Mouse (Mus musculus) heart, embryonic 13.5 days (tissue): ENCODE measurements around the gene Isyna1. TPM values are rescaled to one million over a fixed set of nuclear protein-coding genes. Genes with fewer than 3 reads are reported as not detected.
"Not testable (repeated sequence)": the region's sequence is repeated elsewhere in the genome, so short reads cannot be mapped to it uniquely, and the experiment has no call there.

ENCODE experiments used
- ATAC-seq: fragments of 200-750 bp; cut with Nextera tagmentation; 2 replicates; pipeline ENCODE4 v1.8.0; 2017; ENCODE audit warnings: moderate TSS enrichment; ENCODE audit not compliant: insufficient number of reproducible peaks, low FRiP score, low TSS enrichment; ENCODE audit errors: extremely low read depth
- H3K27ac ChIP-seq: fragments of 300-500 bp; sonication (generic); replicated peaks from 2 replicates; pipeline ENCODE4 v1.5.1; 2015; ENCODE audit warnings: moderate library complexity, mild to moderate bottlenecking, inconsistent platforms
- H3K27me3 ChIP-seq: fragments of 300-500 bp; sonication (generic); replicated peaks from 2 replicates; pipeline ENCODE4 v1.6.1; 2015; ENCODE audit warnings: mild to moderate bottlenecking, inconsistent platforms
- H3K36me3 ChIP-seq: fragments of 300-500 bp; sonication (generic); 2 replicates; pipeline ENCODE4 v1.6.1; 2015; ENCODE audit warnings: mild to moderate bottlenecking, inconsistent platforms
- H3K4me1 ChIP-seq: fragments of 300-500 bp; sonication (generic); 2 replicates; pipeline ENCODE4 v1.6.1; 2015; ENCODE audit warnings: inconsistent platforms
- H3K4me2 ChIP-seq: fragments of 300-500 bp; sonication (generic); 2 replicates; pipeline ENCODE4 v1.6.1; 2015; ENCODE audit warnings: inconsistent platforms, mild to moderate bottlenecking, moderate library complexity
- H3K4me3 ChIP-seq: fragments of 300-500 bp; sonication (generic); 2 replicates; pipeline ENCODE4 v1.5.1; 2015; ENCODE audit warnings: moderate library complexity, mild to moderate bottlenecking, inconsistent platforms
- H3K9ac ChIP-seq: fragments of 300-500 bp; sonication (generic); 2 replicates; pipeline ENCODE4 v1.6.1; 2015; ENCODE audit warnings: inconsistent platforms, mild to moderate bottlenecking, moderate library complexity
- H3K9me3 ChIP-seq: fragments of 300-500 bp; sonication (generic); 2 replicates; pipeline ENCODE4 v1.6.1; 2016; ENCODE audit warnings: inconsistent platforms
- WGBS: fragments of 180-500 bp; shearing (Covaris S2); methylation state at CpG from one replicate; pipeline ENCODE4 v1.1.7; 2015; ENCODE audit warnings: mixed read lengths; 5-methylcytosine and 5-hydroxymethylcytosine counted together
- polyA plus RNA-seq: library from polyadenylated mRNA; unstranded; fragments of >200 nt; fragmentation: Nextera tagmentation; extraction: Ambion mirVana; gene quantifications from 2 replicates; pipeline ENCODE4 v1.2.1, GENCODE M21; 2015

The Isyna1 gene
- polyA plus RNA-seq, 1 experiment from 2014 or later = 135 TPM

DNA sequence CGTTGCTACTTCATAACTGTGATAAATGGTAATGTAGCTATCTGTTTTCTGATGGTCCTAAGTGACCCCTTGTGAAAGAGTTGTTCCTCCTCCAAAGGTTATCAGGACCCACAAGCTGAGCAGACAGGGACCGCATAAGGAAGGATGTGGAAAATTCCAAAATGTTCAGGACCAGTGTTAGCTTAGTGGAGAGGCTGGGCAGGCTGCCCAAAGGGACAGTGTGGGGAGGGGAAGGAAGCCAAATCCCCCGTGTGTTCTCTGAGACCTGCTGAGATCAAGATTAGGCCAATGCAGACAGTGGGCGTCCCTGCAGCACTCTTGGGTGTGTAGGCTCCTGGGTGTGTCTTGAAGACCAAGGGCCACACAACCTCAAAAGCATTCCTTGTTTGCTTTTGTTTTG lies 19.3 kb upstream of the Isyna1 start:
- Histone ChIP-seq H3K27me3 (no peaks in the 10 kb centered on the region), H3K9me3 (no peaks in the 10 kb centered on the region), H3K4me2 (no peak overlapping the region), H3K4me3 (no peak overlapping the region), H3K27ac (peak overlapping the region; percentile 37; the same call in 1 of the 2 replicates), H3K9ac (no peak overlapping the region), H3K36me3 (peaks cover 48% of the 10 kb centered on the region), H3K4me1 (peaks cover 32% of the 10 kb centered on the region)
- ATAC-seq = no peak
- 41% methylated on average over 4 of the region's 4 CpGs for whole genome bisulfite sequencing

DNA sequence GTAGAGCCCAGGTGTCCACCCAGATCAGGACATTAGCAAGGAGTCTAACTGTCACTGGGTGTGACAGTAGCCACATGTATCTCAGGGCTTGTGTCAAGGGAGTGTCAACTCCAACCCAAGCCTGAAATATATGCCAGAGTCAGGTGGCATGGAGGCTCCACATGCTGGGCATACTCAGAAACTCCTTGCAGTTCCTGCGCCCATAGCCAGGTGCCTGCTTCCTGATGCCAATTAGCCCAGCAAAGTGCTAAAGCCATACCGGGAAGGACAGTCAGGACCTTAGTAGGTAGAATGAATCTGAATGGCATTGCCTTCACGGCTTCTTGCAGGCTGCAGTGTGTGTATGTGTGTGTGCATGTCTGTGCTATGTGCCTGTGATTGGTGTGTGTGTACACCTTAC lies 17.0 kb upstream of the Isyna1 start:
- no peaks in the 10 kb centered on the region for H3K9me3 ChIP-seq
- no peak overlapping the region for H3K9ac ChIP-seq
- no peak for ATAC-seq
- peaks cover 71% of the 10 kb centered on the region for H3K36me3 ChIP-seq
- H3K4me3 ChIP-seq = no peak overlapping the region
- no peak overlapping the region for H3K4me2 ChIP-seq
- H3K27ac ChIP-seq = no peak overlapping the region
- no peaks in the 10 kb centered on the region for H3K27me3 ChIP-seq
- H3K4me1 ChIP-seq = peaks cover 12% of the 10 kb centered on the region
- WGBS = 91% methylated on average over 3 of the region's 3 CpGs

DNA sequence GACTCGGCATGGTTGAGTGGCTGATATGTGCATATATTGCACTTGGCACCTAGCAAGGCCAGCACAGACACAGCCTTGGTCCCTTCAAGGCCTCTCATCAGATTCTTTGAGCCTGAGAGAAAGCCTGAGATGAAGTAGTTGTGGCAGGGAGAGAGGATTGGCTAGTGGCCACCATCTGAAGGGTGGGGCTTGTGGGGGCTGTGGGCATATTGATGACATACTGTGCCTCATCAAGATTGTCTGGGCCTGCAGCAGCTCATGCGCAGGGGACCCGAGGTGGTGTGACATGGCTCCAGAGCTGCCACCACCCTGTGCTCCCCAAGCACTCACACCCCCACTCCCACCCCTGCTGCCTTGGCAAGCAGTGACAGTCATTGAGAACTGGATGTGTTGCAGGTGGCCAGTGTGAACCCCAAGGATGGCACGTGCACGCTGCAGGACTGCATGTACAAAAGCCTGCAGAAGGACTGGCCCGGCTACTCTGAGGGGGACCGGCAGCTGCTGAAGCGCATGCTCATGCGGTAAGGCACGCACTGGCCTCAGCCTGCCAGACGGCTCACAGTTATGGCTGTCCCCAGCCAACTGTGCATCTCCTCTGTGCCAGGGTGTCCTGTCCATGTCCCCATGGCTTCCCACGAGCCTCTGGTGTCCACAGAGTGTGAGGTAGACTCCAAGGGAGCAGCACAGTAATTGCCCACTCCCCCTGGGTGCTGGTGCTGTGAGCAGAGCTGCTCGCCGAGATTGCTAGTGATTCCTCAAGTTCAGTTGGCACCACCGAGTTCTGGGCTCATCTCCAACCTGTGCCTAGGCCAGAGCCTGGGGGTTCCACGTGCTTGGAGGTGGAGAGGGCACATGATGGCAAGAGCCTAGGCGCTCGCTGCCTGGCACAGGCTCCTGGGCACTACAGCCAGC lies 10.4 kb upstream of the Isyna1 start:
- Histone ChIP-seq H3K9me3 (no peaks in the 10 kb centered on the region), H3K9ac (no peak overlapping the region), H3K27ac (no peak overlapping the region), H3K4me3 (no peak overlapping the region), H3K36me3 (peaks cover 95% of the 10 kb centered on the region), H3K27me3 (no peaks in the 10 kb centered on the region), H3K4me2 (no peak overlapping the region), H3K4me1 (peaks cover 8% of the 10 kb centered on the region)
- no peak for ATAC-seq
- WGBS = 90% methylated on average over 18 of the region's 18 CpGs

DNA sequence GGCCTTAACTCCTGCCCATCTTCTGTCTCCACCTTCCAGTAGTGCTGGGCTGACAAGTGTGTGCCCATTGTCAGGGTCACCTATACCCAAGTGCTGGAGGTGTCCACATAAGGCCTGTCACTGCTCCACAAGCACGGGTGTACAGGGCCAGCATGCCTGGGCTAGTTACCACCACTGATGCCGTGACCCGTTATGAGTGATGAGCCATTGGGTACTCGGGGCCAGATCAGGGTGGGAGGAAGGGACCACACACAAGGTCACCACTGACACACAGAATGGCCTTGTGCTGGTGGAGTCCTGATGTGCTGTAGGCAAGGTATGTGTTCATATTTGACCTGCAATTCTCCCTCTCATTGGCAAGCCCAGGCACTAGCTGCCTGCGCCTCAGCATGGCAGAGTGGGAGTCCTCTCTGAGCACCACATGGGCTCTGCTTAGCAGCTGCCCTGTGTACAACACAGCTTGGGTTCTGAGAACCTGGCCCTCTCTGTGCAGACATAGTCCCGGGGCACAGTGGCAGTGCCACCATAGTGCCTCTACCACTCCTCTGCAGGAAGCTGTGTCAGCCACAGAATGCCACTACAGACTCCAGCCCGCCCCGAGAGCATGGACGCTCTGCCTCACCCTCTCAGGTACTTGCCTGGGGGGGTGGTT lies 9.4 kb upstream of the Isyna1 start:
- WGBS = 84% methylated on average over 9 of the region's 9 CpGs
- no peak; the same call in 1 of the 2 replicates for ATAC-seq

DNA sequence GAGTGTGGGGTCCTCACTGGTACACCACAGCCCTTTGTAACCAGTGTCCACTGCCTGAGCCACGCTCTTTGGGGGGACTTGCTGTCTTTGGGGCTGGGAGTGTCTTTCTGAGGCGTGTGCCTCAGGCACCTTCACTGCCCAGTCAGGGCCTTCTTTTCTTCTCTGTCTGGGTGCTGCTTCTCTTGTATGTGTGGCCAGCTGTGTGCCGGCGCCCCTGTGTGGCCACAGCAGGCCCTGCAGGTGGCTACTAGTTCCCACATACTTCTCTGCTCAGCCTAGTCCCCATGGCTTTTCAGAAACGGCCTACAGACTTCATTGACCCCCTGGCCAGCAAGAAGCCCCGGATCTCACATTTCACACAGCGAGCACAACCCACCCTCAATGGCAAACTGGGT lies 8.9 kb upstream of the Isyna1 start:
- WGBS = 39% methylated on average over 7 of the region's 7 CpGs
- peaks cover 98% of the 10 kb centered on the region for H3K36me3 ChIP-seq
- H3K27ac ChIP-seq = no peak overlapping the region
- H3K27me3 ChIP-seq = no peaks in the 10 kb centered on the region
- H3K4me1 ChIP-seq = peaks cover 8% of the 10 kb centered on the region
- H3K4me2 ChIP-seq = no peak overlapping the region
- no peaks in the 10 kb centered on the region for H3K9me3 ChIP-seq
- peak; percentile 24; the same call in 1 of the 2 replicates for ATAC-seq
- H3K9ac ChIP-seq = no peak overlapping the region
- H3K4me3 ChIP-seq = no peak overlapping the region

More for the DNA sequence above, 9.4 kb upstream of the Isyna1 start:
- Histone ChIP-seq H3K27ac (no peak overlapping the region), H3K4me2 (no peak overlapping the region), H3K27me3 (no peaks in the 10 kb centered on the region), H3K9ac (no peak overlapping the region), H3K4me1 (peaks cover 8% of the 10 kb centered on the region), H3K9me3 (no peaks in the 10 kb centered on the region), H3K4me3 (no peak overlapping the region), H3K36me3 (peaks cover 98% of the 10 kb centered on the region)

DNA sequence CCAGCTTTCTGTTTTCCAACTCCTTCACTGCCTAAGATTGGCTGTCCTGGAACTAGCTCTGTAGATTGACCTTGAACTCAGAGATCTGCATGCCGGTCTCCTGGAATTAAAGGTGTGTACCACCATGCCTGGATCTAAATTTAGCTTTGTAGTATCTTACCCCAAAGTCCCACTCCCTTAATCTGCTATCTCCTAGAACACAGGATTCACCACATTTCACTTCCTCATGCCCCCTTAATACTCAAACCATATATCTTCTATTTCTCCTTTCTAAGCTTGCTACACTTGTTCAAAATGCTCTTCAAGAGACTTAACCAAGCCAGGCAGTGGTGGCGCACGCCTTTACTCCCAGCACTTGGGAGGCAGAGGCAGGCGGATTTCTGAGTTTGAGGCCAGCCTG lies 6.2 kb upstream of the Isyna1 start:
- H3K27ac ChIP-seq, H3K27me3 ChIP-seq, ATAC-seq, H3K4me2 ChIP-seq, H3K4me3 ChIP-seq, H3K9me3 ChIP-seq: not testable (repeated sequence)
- peak overlapping the region; percentile 44; the same call in 1 of the 2 replicates for H3K9ac ChIP-seq
- peaks cover 24% of the 10 kb centered on the region for H3K4me1 ChIP-seq
- H3K36me3 ChIP-seq = peaks cover 90% of the 10 kb centered on the region
- 77% methylated on average over 4 of the region's 4 CpGs for WGBS

DNA sequence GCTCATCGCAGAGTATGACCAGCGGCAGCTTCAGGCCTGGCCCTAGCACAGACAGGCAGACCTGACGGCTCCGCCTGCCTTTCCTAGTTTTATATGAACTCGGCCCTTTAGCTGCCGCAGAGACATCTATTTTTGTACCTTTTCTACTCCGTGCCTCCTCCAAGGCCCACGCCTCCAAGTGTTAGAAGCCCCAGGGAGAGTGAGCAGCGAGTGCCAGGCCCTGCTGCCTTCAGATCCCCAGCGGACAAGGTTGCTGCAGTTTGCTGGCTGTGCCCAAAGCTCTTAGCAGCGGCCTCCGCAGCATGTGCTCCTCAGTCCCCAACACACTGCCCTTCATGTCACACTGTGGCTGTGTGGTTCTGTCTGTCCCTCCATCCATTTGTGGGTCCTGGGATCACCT lies 2.6 kb upstream of the Isyna1 start:
- WGBS = 64% methylated on average over 12 of the region's 12 CpGs
- Histone ChIP-seq H3K4me2 (no peak overlapping the region), H3K4me1 (peaks cover 53% of the 10 kb centered on the region), H3K9me3 (no peaks in the 10 kb centered on the region), H3K9ac (peak overlapping the region; percentile 20; the same call in 1 of the 2 replicates), H3K27ac (peak overlapping the region; percentile 59), H3K27me3 (no peaks in the 10 kb centered on the region), H3K4me3 (no peak overlapping the region), H3K36me3 (peaks cover 69% of the 10 kb centered on the region)
- ATAC-seq = no peak

DNA sequence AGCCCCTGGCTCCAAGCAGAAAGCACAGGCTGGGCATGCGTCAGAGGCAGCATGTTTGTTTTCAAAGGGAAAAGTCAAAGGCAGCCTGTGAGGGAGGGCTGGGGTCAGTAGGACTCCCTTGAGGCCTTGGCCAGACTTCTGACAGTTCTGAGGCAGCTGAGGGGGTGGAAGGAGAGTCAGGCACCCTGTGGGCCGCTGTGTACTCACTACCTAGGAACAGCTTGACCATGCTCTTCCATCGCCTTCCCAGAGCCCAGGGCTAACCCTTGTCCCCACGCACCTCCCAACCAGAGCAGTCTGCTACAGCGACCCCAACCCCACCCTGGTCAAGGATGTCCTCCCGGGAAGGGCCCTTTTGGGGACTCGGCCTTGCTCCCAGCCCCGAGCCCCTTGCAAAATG lies 1.0 kb upstream of the Isyna1 start:
- Histone ChIP-seq H3K9ac (peak overlapping the region; percentile 87), H3K27me3 (no peaks in the 10 kb centered on the region), H3K9me3 (no peaks in the 10 kb centered on the region), H3K4me2 (peak overlapping the region; percentile 97), H3K4me1 (peaks cover 61% of the 10 kb centered on the region), H3K4me3 (peak overlapping the region; percentile 75), H3K36me3 (peaks cover 61% of the 10 kb centered on the region), H3K27ac (peak overlapping the region; percentile 93)
- WGBS = 39% methylated on average over 8 of the region's 8 CpGs
- no peak for ATAC-seq

DNA sequence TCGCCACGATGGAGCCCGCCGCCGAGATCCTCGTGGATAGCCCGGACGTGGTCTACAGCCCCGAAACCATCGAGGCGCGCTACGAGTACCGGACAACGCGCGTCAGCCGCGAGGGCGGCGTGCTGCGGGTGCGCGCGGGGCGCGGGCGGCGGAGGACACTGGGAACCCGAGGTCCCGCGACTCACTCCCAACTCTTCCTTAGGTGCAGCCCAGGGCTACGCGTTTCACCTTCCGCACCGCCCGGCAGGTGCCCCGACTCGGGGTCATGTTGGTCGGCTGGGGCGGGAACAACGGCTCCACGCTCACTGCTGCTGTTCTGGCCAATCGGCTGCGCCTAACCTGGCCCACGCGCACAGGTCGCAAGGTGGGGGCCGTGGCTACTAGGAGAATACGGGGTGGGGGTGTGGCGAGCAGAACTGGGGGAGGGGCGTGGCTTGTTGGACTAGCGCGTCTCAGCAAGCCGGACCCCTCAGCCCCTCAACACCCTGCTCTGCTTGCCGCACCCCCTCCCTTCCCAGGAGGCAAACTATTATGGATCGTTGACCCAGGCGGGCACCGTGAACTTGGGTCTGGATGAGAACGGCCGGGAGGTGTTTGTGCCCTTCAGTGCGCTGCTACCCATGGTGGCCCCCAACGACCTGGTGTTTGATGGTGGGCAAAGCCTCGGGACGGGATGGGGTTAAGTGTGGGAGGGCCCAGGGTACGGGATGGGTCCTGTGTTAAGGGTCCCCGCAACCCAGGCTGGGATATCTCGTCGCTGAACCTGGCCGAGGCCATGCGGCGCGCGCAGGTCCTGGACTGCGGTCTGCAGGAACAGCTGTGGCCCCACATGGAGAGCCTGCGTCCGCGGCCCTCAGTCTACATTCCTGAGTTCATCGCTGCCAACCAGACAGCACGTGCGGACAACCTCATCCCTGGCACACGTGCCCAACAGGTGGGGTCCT lies 720 bp downstream of the Isyna1 start:
- H3K4me2 ChIP-seq = peak overlapping the region; percentile 97
- H3K27ac ChIP-seq = peak overlapping the region; percentile 93
- 6% methylated on average over 82 of the region's 82 CpGs for WGBS
- no peaks in the 10 kb centered on the region; the same call in 1 of the 2 replicates for H3K27me3 ChIP-seq
- peaks cover 77% of the 10 kb centered on the region for H3K4me1 ChIP-seq
- H3K9ac ChIP-seq = peak overlapping the region; percentile 87
- H3K9me3 ChIP-seq = no peaks in the 10 kb centered on the region
- ATAC-seq = no peak
- H3K4me3 ChIP-seq = peak overlapping the region; percentile 75
- H3K36me3 ChIP-seq = peaks cover 54% of the 10 kb centered on the region

DNA sequence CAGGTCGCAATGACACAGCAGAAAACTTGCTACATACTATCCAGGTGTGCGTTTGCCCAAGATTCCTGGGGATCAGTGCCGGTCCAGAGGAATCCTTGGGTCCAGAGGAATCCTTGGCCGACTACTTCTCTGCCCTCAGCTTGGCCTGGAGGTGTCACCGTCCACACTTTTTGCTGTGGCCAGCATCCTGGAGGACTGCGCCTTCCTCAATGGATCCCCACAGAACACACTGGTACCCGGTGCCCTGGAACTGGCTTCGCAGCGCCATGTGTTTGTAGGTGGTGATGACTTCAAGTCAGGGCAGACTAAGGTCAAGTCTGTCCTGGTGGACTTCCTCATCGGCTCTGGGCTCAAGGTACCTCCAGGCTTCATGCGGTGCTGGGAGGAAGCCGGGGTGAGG lies 1.6 kb downstream of the Isyna1 start:
- peaks cover 46% of the 10 kb centered on the region for H3K36me3 ChIP-seq
- peaks cover 86% of the 10 kb centered on the region for H3K4me1 ChIP-seq
- H3K4me2 ChIP-seq = peak overlapping the region; percentile 97
- 91% methylated on average over 12 of the region's 12 CpGs for WGBS
- H3K27me3 ChIP-seq = no peaks in the 10 kb centered on the region; the same call in 1 of the 2 replicates
- peak overlapping the region; percentile 87; the same call in 1 of the 2 replicates for H3K9ac ChIP-seq
- no peak overlapping the region for H3K27ac ChIP-seq
- peak overlapping the region; percentile 75 for H3K4me3 ChIP-seq
- no peaks in the 10 kb centered on the region for H3K9me3 ChIP-seq
- no peak for ATAC-seq
